Mouse (Mus musculus): ENCODE data around the gene Ethe1. TPM values are rescaled to one million over a fixed set of nuclear protein-coding genes. Genes with fewer than 3 reads are reported as not detected.

The Ethe1 gene
- total RNA-seq, 2 experiments from 2014 or later, result 17.7 to 20.4 TPM

DNA sequence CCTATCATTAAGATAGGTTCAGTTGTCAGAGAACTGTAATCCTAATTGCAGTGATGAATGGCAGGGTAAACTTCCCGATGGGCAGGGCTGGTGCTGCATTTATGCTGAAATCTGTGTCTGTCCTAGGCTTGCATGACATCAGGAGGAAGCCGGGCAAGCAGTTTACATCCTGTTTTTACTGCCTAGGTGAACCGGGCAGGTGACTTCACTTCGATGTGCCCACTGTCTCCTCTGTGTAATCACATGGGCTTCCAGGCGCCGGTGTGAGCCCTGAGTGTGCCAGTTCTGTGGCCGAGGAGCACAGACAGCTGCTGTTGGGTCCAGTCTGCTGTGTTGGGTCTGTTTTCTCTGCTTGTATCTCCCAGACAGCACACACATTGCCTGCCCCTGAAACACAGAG lies 59.1 kb downstream of the Ethe1 start:
- DNase-seq (ENCODE audit: low spot score in 2 of 2), result no peak

GRCm38 (mm10) chr7:24653681-24654080 lies 66.3 kb downstream of the Ethe1 start:
- no peak for DNase-seq (ENCODE audit: low spot score in 2 of 2)

Other genes starting within 250 kb of the Ethe1 start
- gene Lypd5, start 238.3 kb upstream of the Ethe1 start, total RNA-seq (2021), result not detected
- 1 to 10 TPM; 3.0 to 7.3 TPM for gene Kcnn4, start 217.3 kb upstream of the Ethe1 start, total RNA-seq (2021)
- 10 to 100 TPM; 25.6 to 32.3 TPM for gene Smg9, start 187.9 kb upstream of the Ethe1 start, total RNA-seq (2021)
- gene Irgc1, start 135.2 kb upstream of the Ethe1 start, total RNA-seq (2021), result not detected
- gene Plaur, start 125.1 kb upstream of the Ethe1 start, total RNA-seq (2021), result 10 to 100 TPM; 11.9 to 13.1 TPM
- 10 to 100 TPM; 12.6 to 17.7 TPM for gene Cadm4, start 105.5 kb upstream of the Ethe1 start, total RNA-seq (2021)
- 10 to 100 TPM; 11.1 to 16.2 TPM for gene Zfp428, start 80.5 kb upstream of the Ethe1 start, total RNA-seq (2021)
- not detected for gene AC161166.1, start 75.1 kb upstream of the Ethe1 start, total RNA-seq (2021)
- 10 to 100 TPM; 24.9 to 25.7 TPM for gene Irgq, start 56.9 kb upstream of the Ethe1 start, total RNA-seq (2021)
- not detected for gene Pinlyp, start 41.4 kb upstream of the Ethe1 start, total RNA-seq (2021)
- gene Xrcc1, start 41.3 kb upstream of the Ethe1 start, total RNA-seq (2021), result 10 to 100 TPM; 56.8 to 64.4 TPM
- 1 to 10 TPM; 1.8 to 2.0 TPM for gene Zfp575, start 98 bp downstream of the Ethe1 start, total RNA-seq (2021)
- 1 to 10 TPM; 6.5 to 6.9 TPM for gene Phldb3, start 23.2 kb downstream of the Ethe1 start, total RNA-seq (2021)
- gene Lypd3, start 49.0 kb downstream of the Ethe1 start, total RNA-seq (2021), result 1 to 10 TPM in 1 of 2 experiments, under 1 TPM in 1; 0.70 to 1.5 TPM
- gene Tex101, start 89.1 kb downstream of the Ethe1 start, total RNA-seq (2021), result not detected
- gene BC049730, start 121.7 kb downstream of the Ethe1 start, total RNA-seq (2021), result not detected
- not detected for gene Gm4763, start 139.4 kb downstream of the Ethe1 start, total RNA-seq (2021)
- gene Cd177, start 172.8 kb downstream of the Ethe1 start, total RNA-seq (2021), result 1 to 10 TPM; 1.5 to 3.9 TPM
- gene Ceacam10, start 189.7 kb downstream of the Ethe1 start, total RNA-seq (2021), result under 1 TPM; 0.48 to 0.51 TPM